Mouse (Mus musculus) myocyte (in vitro differentiated cells): ENCODE measurements around the gene Olfr374. TPM values are rescaled to one million over a fixed set of nuclear protein-coding genes. Genes with fewer than 3 reads are reported as not detected.

Source experiments
- H3K27me3 ChIP-seq: one replicate; pipeline ENCODE4 v1.6.1; 2011; ENCODE audit not compliant: control insufficient read depth, insufficient read depth, insufficient read length
- H3K36me3 ChIP-seq: one replicate; pipeline ENCODE4 v1.6.1; 2011; ENCODE audit not compliant: control insufficient read depth, insufficient read depth
- H3K4me2 ChIP-seq: one replicate; pipeline ENCODE4 v1.6.1; 2011; ENCODE audit warnings: low read depth, control low read depth
- H3K4me3 ChIP-seq: one replicate; pipeline ENCODE4 v1.5.1; 2011; ENCODE audit warnings: mild to moderate bottlenecking, control low read depth, moderate library complexity
- H3K79me2 ChIP-seq: one replicate; pipeline ENCODE4 v1.6.1; 2011; ENCODE audit not compliant: control insufficient read depth, insufficient read depth
- H3ac ChIP-seq: one replicate; pipeline ENCODE4 v1.6.1; 2011; ENCODE audit not compliant: control insufficient read depth, insufficient read length
- CEBPB ChIP-seq: IDR thresholded peaks from 2 replicates; pipeline ENCODE4 v1.6.1; 2011; ENCODE audit warnings: mild to moderate bottlenecking, moderate library complexity; ENCODE audit not compliant: poor library complexity, insufficient read depth, severe bottlenecking
- E2F4 ChIP-seq: IDR thresholded peaks from one replicate; pipeline ENCODE4 v1.6.1; 2011; ENCODE audit warnings: mild to moderate bottlenecking, control low read depth, moderate library complexity; ENCODE audit not compliant: insufficient read depth
- MAX ChIP-seq: IDR thresholded peaks from one replicate; pipeline ENCODE4 v1.6.1; 2011; ENCODE audit warnings: low read depth, mild to moderate bottlenecking, control low read depth
- MYOD1 ChIP-seq, 3 experiments: IDR thresholded peaks; one replicate each; pipeline ENCODE4 v1.6.1; 2011; ENCODE audit warnings: control low read depth in 2 of 3, low read depth in 2 of 3, mild to moderate bottlenecking in 2 of 3, moderate library complexity in 1 of 3; ENCODE audit not compliant: insufficient read length in 2 of 3, control insufficient read depth in 1 of 3
- MYOG ChIP-seq, 3 experiments: IDR thresholded peaks; one replicate each; pipeline ENCODE4 v1.6.1; 2011; ENCODE audit warnings: control low read depth in 2 of 3, low read depth in 2 of 3, mild to moderate bottlenecking in 2 of 3; ENCODE audit not compliant: insufficient read length in 2 of 3, control insufficient read depth in 1 of 3, insufficient read depth in 1 of 3
- POLR2A ChIP-seq: IDR thresholded peaks from one replicate; pipeline ENCODE4 v1.6.1; 2011; ENCODE audit warnings: low read depth, mild to moderate bottlenecking, control low read depth, moderate library complexity; ENCODE audit not compliant: insufficient read length
- POLR2AphosphoS2 ChIP-seq: IDR thresholded peaks from one replicate; pipeline ENCODE4 v1.6.1; 2011; ENCODE audit warnings: low read depth, control low read depth; ENCODE audit not compliant: insufficient read length
- REST ChIP-seq: IDR thresholded peaks from one replicate; pipeline ENCODE4 v1.6.1; 2011; ENCODE audit warnings: mild to moderate bottlenecking, control low read depth, moderate library complexity; ENCODE audit not compliant: insufficient read depth, insufficient read length
- SRF ChIP-seq: IDR thresholded peaks from one replicate; pipeline ENCODE4 v1.6.1; 2011; ENCODE audit warnings: low read depth; ENCODE audit not compliant: control insufficient read depth, insufficient read length
- TCF12 ChIP-seq: IDR thresholded peaks from one replicate; pipeline ENCODE4 v1.6.1; 2011; ENCODE audit warnings: mild to moderate bottlenecking, control low read depth; ENCODE audit not compliant: poor library complexity, insufficient read depth, severe bottlenecking
- TCF3 ChIP-seq: IDR thresholded peaks from one replicate; pipeline ENCODE4 v1.6.1; 2011; ENCODE audit warnings: low read depth, control low read depth; ENCODE audit not compliant: insufficient read length
- USF1 ChIP-seq: IDR thresholded peaks from one replicate; pipeline ENCODE4 v1.6.1; 2011; ENCODE audit warnings: low read depth, mild to moderate bottlenecking, control low read depth, moderate library complexity
- polyA plus RNA-seq: library from polyadenylated mRNA; unstranded; fragments of >200 nt; fragmentation: generic; extraction: Trizol; gene quantifications from one replicate; pipeline ENCODE4 v1.2.1, GENCODE M21; 2012; ENCODE audit warnings: missing spikeins

Olfr374 gene
- polyA plus RNA-seq, 1 experiment: not detected

DNA sequence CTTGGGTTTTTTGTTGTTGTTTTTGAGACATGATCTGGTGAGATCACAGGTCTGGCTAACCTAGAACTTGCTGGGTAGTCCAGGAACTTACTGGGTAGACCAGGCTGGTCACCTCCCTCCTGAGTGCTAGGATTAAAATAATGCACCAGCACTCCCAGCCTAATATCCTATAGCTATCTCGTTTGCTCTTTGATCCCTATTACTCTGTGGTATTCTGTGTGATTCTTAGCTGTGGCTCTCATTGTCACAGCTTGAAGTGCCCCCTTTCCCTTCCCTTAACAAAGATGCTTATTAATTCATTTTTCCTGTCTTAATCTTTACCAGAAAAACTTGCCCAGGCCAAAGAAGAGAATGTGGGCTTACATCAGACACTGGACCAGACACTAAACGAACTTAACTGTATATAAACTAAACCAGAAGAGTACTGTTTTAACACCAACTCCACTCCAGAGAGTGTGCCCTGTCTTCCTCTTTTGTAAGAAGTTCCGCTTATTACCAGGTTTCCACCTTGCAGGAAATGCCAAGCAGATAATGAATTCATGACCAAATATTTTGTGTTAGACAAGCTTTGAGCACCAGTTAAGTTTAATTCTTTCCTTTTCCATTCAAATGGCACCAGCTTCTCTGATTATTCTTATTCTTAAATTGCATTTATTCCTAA lies 44.7 kb downstream of the Olfr374 start:
- H3K4me2 ChIP-seq: no peak overlapping the region
- no peak overlapping the region for H3K4me3 ChIP-seq
- H3K36me3 ChIP-seq: peaks cover 61% of the 10 kb centered on the region
- no peak overlapping the region for H3ac ChIP-seq
- no peaks in the 10 kb centered on the region for H3K79me2 ChIP-seq
- H3K27me3 ChIP-seq: no peaks in the 10 kb centered on the region
- no peak for TF ChIP-seq TCF12
- no peak for TF ChIP-seq E2F4
- no peak for TF ChIP-seq MAX
- TF ChIP-seq MYOG (IDR thresholded peaks at IDR 0.05; ENCODE audit: control insufficient read depth in 1 of 3, insufficient read depth in 1 of 3, insufficient read length in 2 of 3, low read depth in 2 of 3): no peak
- no peak for TF ChIP-seq POLR2A
- TF ChIP-seq MYOD1 (IDR thresholded peaks at IDR 0.05; ENCODE audit: control insufficient read depth in 1 of 3, insufficient read length in 2 of 3, low read depth in 2 of 3): no peak
- no peak for TF ChIP-seq CEBPB
- no peak for TF ChIP-seq POLR2AphosphoS2
- TF ChIP-seq REST: no peak

DNA sequence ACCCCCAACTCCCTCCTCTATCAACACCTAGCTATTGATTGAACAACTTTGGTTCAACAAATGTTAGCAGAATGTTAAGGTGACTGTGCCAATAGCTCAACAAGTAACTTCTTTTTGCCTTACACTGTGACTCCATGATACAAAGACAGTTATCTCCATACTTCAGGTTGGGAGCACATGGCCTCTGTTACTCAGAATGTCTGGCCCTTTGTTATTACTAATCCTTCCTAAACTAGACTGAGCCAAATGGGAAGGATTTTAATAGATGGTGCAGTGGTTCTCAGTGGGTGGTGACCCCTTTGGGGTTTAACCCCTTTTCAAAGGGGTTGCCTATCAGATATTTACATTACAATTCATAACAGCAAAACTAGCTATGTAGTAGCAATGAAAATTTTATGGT lies 46.5 kb downstream of the Olfr374 start:
- Histone ChIP-seq H3K4me3 (no peak overlapping the region), H3K27me3 (no peaks in the 10 kb centered on the region), H3ac (no peak overlapping the region), H3K36me3 (peaks cover 49% of the 10 kb centered on the region), H3K4me2 (no peak overlapping the region), H3K79me2 (no peaks in the 10 kb centered on the region)
- TF ChIP-seq USF1 (no peak), TCF3 (no peak), POLR2AphosphoS2 (no peak), MAX (no peak), E2F4 (no peak), POLR2A (no peak), MYOD1 (IDR thresholded peaks at IDR 0.05; ENCODE audit: control insufficient read depth in 1 of 3, insufficient read length in 2 of 3, low read depth in 2 of 3) (no peak), SRF (no peak), TCF12 (no peak), REST (no peak), CEBPB (no peak), MYOG (IDR thresholded peaks at IDR 0.05; ENCODE audit: control insufficient read depth in 1 of 3, insufficient read depth in 1 of 3, insufficient read length in 2 of 3, low read depth in 2 of 3) (no peak)

DNA sequence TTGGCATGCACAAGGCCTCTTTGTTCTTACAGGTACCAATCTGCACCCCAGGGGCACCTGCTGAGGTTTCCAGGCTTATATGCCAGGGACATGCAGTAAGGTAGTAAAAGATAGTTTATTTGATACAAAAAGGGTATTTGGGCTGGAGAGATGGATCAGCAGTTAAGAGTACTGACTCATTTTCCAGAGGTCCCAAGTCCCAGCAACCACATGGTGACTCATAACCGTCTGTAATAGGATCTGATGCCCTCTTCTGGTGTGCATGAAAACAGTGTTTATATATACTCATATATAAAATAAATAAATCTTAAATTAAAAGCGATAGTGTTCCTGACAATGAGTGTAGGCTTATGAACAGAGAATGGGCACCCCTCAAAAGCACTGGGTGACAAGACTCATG lies 51.3 kb downstream of the Olfr374 start:
- no peaks in the 10 kb centered on the region for H3K27me3 ChIP-seq
- peaks cover 15% of the 10 kb centered on the region for H3K36me3 ChIP-seq
- H3ac ChIP-seq: no peak overlapping the region
- peaks cover 18% of the 10 kb centered on the region for H3K79me2 ChIP-seq
- H3K4me2 ChIP-seq: peak overlapping the region; percentile 36
- H3K4me3 ChIP-seq: no peak overlapping the region
- TF ChIP-seq SRF: no peak
- TF ChIP-seq TCF3: no peak
- no peak for TF ChIP-seq TCF12
- TF ChIP-seq MYOD1 (IDR thresholded peaks at IDR 0.05; ENCODE audit: control insufficient read depth in 1 of 3, insufficient read length in 2 of 3, low read depth in 2 of 3): no peak
- TF ChIP-seq USF1: no peak
- no peak for TF ChIP-seq MYOG (IDR thresholded peaks at IDR 0.05; ENCODE audit: control insufficient read depth in 1 of 3, insufficient read depth in 1 of 3, insufficient read length in 2 of 3, low read depth in 2 of 3)
- no peak for TF ChIP-seq REST
- TF ChIP-seq MAX: no peak
- no peak for TF ChIP-seq POLR2A

DNA sequence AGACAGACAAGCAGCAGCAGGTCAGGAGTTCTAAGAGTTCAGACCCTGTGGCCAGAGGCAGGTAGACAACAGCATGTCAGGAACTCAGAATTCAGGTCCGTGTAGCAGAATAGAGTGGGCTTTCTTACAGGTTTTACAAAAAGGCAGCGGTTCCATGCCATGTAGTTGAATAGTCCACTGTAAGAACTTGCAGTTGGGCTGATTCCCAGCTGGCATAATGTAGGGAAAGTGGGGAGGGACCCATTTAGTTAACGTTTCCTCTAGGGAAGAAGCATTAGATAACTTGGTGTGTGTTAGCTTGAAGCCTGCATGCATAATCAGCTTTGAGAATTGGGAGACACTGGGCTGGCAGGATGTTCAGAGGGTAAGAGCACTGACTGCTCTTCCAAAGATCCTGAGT lies 51.9 kb downstream of the Olfr374 start:
- no peaks in the 10 kb centered on the region for H3K27me3 ChIP-seq
- no peak overlapping the region for H3K4me3 ChIP-seq
- H3K4me2 ChIP-seq: peak overlapping the region; percentile 36
- TF ChIP-seq TCF12: no peak
- no peak for TF ChIP-seq REST
- no peak for TF ChIP-seq E2F4
- no peak for TF ChIP-seq POLR2A
- TF ChIP-seq USF1: no peak
- TF ChIP-seq SRF: no peak
- TF ChIP-seq MAX: no peak
- TF ChIP-seq MYOD1 (IDR thresholded peaks at IDR 0.05; ENCODE audit: control insufficient read depth in 1 of 3, insufficient read length in 2 of 3, low read depth in 2 of 3): no peak
- TF ChIP-seq MYOG (IDR thresholded peaks at IDR 0.05; ENCODE audit: control insufficient read depth in 1 of 3, insufficient read depth in 1 of 3, insufficient read length in 2 of 3, low read depth in 2 of 3): no peak
- no peak for TF ChIP-seq POLR2AphosphoS2
- TF ChIP-seq CEBPB: no peak
- no peak for TF ChIP-seq TCF3
- peaks cover 25% of the 10 kb centered on the region for H3K79me2 ChIP-seq
- H3K36me3 ChIP-seq: peaks cover 8% of the 10 kb centered on the region
- no peak overlapping the region for H3ac ChIP-seq

DNA sequence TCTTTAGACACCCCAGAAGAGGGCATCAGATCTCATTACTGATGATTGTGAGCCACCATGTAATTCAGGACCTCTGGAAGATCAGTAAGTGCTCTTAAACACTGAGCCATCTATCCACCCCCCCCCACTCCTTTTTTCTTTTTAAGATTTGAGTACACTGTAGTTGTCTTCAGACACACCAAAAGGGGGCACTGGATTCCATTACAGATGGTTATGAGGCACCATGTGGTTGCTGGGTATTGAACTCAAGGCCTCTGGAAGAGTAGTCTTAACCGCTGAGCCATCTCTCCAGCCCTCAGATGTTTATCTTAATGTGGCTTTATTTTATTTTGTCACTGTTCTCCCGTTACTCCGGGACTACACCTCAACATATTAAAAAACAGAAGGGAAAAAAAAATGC lies 53.2 kb downstream of the Olfr374 start:
- peak overlapping the region; percentile 74 for H3K4me2 ChIP-seq

More for the DNA sequence above, 53.2 kb downstream of the Olfr374 start:
- Histone ChIP-seq H3K36me3 (no peaks in the 10 kb centered on the region), H3K79me2 (peaks cover 32% of the 10 kb centered on the region), H3ac (no peak overlapping the region), H3K4me3 (peak overlapping the region; percentile 60), H3K27me3 (no peaks in the 10 kb centered on the region)
- TF ChIP-seq REST (no peak), CEBPB (no peak), POLR2A (no peak), MAX (no peak), POLR2AphosphoS2 (no peak), MYOG (IDR thresholded peaks at IDR 0.05; ENCODE audit: control insufficient read depth in 1 of 3, insufficient read depth in 1 of 3, insufficient read length in 2 of 3, low read depth in 2 of 3) (no peak), SRF (no peak), USF1 (no peak)
